Comparison of ENCODE assay signal across 7 mouse cellular contexts in the genomic region with DNA sequence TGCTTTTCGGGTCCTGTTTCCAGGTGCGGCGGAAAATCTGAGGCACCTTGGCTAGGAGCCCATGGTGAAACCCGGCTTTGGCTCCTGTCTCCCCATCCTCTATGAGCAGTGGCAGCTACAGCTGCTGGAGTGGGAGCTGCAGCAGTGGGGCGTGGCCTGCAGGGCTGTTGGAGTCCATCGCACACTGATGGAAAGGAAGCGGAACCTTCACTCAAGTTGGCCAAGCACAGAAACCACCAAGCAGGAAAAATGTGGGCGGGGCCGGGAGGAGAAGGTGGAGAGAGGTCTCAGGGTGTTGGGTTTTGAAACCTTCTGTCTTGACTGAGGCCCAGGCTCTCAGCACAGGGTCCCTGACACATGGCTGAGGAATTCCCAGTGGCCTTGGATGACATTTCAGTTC.
DNase-seq lines count a peak whose midpoint lies in the region; ATAC-seq and TF ChIP-seq lines count a peak whose summit lies in the region.

No protein-coding gene starts in this region.

- WGBS in heart, embryonic 15.5 days, result 54% methylated on average over 9 of the region's 9 CpGs
- WGBS in limb, embryonic 14.5 days, result 42% methylated on average over 9 of the region's 9 CpGs
- 85% methylated on average over 9 of the region's 9 CpGs for WGBS in forebrain, embryonic 13.5 days

- peak; percentile 63 for DNase-seq in ES-CJ7 (ENCODE audit: low read depth, low spot score)
- DNase-seq in adrenal gland, postnatal 36 days, result peak; percentile 68 to 69
- peak; percentile 67 for DNase-seq in limb, embryonic 14.5 days (ENCODE audit: low spot score)
- DNase-seq in thymus, postnatal 0 days (ENCODE audit: low spot score), result peak; percentile 10
- no peak for DNase-seq in left cerebral cortex, adult 9 months (ENCODE audit: low spot score in 2 of 2)

- ATAC-seq in heart, embryonic 15.5 days (replicated peaks; ENCODE audit: insufficient number of reproducible peaks, insufficient read depth, low FRiP score, low read depth), result no peak; the same call in 1 of the 2 replicates
- peak; percentile 67 for ATAC-seq in limb, embryonic 14.5 days (ENCODE audit: low FRiP score, low read depth)
- no peak for ATAC-seq in forebrain, embryonic 13.5 days

- H3K4me1 ChIP-seq in heart, embryonic 15.5 days (replicated peaks), result peaks cover 7% of the 10 kb centered on the region
- H3K4me1 ChIP-seq in limb, embryonic 14.5 days (ENCODE audit: control insufficient read depth, insufficient read depth, low read length), result peaks cover 29% of the 10 kb centered on the region
- H3K4me1 ChIP-seq in forebrain, embryonic 13.5 days, result no peaks in the 10 kb centered on the region

- no peaks in the 10 kb centered on the region for H3K9me3 ChIP-seq in heart, embryonic 15.5 days (replicated peaks)
- H3K9me3 ChIP-seq in limb, embryonic 14.5 days (ENCODE audit: control insufficient read depth, low read length), result 0 out of 2 replicates have a peak, but pooled peaks cover 3% of the 10 kb centered on the region
- no peaks in the 10 kb centered on the region for H3K9me3 ChIP-seq in forebrain, embryonic 13.5 days (replicated peaks)

- no peak overlapping the region for H3K27ac ChIP-seq in heart, embryonic 15.5 days
- H3K27ac ChIP-seq in limb, embryonic 14.5 days (replicated peaks; ENCODE audit: low read depth, low read length), result peak overlapping the region; percentile 71
- H3K27ac ChIP-seq in forebrain, embryonic 13.5 days, result no peak overlapping the region

- peak overlapping the region; percentile 22; the same call in 1 of the 2 replicates for H3K4me2 ChIP-seq in heart, embryonic 15.5 days
- peak overlapping the region; percentile 26 for H3K4me2 ChIP-seq in limb, embryonic 14.5 days (replicated peaks; ENCODE audit: low read depth, low read length, severe bottlenecking)
- no peak overlapping the region for H3K4me2 ChIP-seq in forebrain, embryonic 13.5 days

- no peaks in the 10 kb centered on the region for H3K27me3 ChIP-seq in heart, embryonic 15.5 days
- H3K27me3 ChIP-seq in limb, embryonic 14.5 days (ENCODE audit: control insufficient read depth, insufficient read depth, low read length), result no peaks in the 10 kb centered on the region
- H3K27me3 ChIP-seq in forebrain, embryonic 13.5 days, result no peaks in the 10 kb centered on the region

- no peak overlapping the region for H3K9ac ChIP-seq in heart, embryonic 15.5 days
- no peak overlapping the region for H3K9ac ChIP-seq in limb, embryonic 14.5 days (ENCODE audit: low read depth, low read length, severe bottlenecking)
- no peak overlapping the region for H3K9ac ChIP-seq in forebrain, embryonic 13.5 days

- no peak overlapping the region for H3K4me3 ChIP-seq in heart, embryonic 15.5 days
- H3K4me3 ChIP-seq in limb, embryonic 14.5 days (replicated peaks; ENCODE audit: low read length), result no peak overlapping the region
- no peak overlapping the region for H3K4me3 ChIP-seq in forebrain, embryonic 13.5 days

- H3K36me3 ChIP-seq in heart, embryonic 15.5 days, result no peaks in the 10 kb centered on the region
- H3K36me3 ChIP-seq in limb, embryonic 14.5 days (ENCODE audit: control insufficient read depth, insufficient read depth, low read length), result no peaks in the 10 kb centered on the region
- no peaks in the 10 kb centered on the region for H3K36me3 ChIP-seq in forebrain, embryonic 13.5 days (ENCODE audit: poor library complexity, severe bottlenecking)

- TF ChIP-seq POLR2A in limb, embryonic 14.5 days (IDR thresholded peaks at IDR 0.05; ENCODE audit: borderline replicate concordance, extremely low read depth, insufficient read depth, insufficient read length), result no peak

Comparison
In these comparisons a context has a peak if more than half of its experiments do, and no peak if none do; other contexts are left out.
1. DNase-seq: peak in ES-CJ7 (single experiment), adrenal gland, postnatal 36 days (2 of 2), limb, embryonic 14.5 days (single experiment) and thymus, postnatal 0 days (single experiment); none in left cerebral cortex, adult 9 months (0 of 2).